Mouse (Mus musculus) ES-E14 (cell line): ENCODE data around the gene Cd8a. TPM values are rescaled to one million over a fixed set of nuclear protein-coding genes. Genes with fewer than 3 reads are reported as not detected.

Source experiments
- DNase-seq: peaks from one replicate; pipeline ENCODE4 v3.0.0-alpha.2; 2013; ENCODE audit warnings: low read depth, low spot score
- H3K27ac ChIP-seq: 2 replicates; pipeline ENCODE4 v1.5.1; 2012; ENCODE audit warnings: low read depth, mild to moderate bottlenecking, low read length, moderate library complexity, mixed read lengths; ENCODE audit not compliant: poor library complexity, insufficient read depth, severe bottlenecking
- H3K36me3 ChIP-seq: 2 replicates; pipeline ENCODE4 v1.6.1; 2012; ENCODE audit warnings: mild to moderate bottlenecking, low read length, moderate library complexity, mixed read lengths; ENCODE audit not compliant: control insufficient read depth, poor library complexity, insufficient read depth, severe bottlenecking
- H3K4me1 ChIP-seq, 2 experiments: fragments of 150-350 bp in 1 of 2; sonication (generic) in 1 of 2; 2 replicates each; pipeline ENCODE4 v1.6.1; 2012; ENCODE audit warnings: low read length in 2 of 2, mild to moderate bottlenecking in 1 of 2, mixed read lengths in 1 of 2; ENCODE audit not compliant: control insufficient read depth in 2 of 2, insufficient read depth in 2 of 2, poor library complexity in 1 of 2
- H3K4me3 ChIP-seq, 2 experiments: fragments of 150-350 bp in 1 of 2; sonication (generic) in 1 of 2; 2 replicates each; pipeline ENCODE4 v1.5.1; 2012; ENCODE audit warnings: low read length in 2 of 2, low read depth in 1 of 2, mild to moderate bottlenecking in 1 of 2, mixed read lengths in 1 of 2; ENCODE audit not compliant: insufficient read depth in 1 of 2, poor library complexity in 1 of 2, severe bottlenecking in 1 of 2
- H3K9ac ChIP-seq: 2 replicates; pipeline ENCODE4 v1.6.1; 2012; ENCODE audit warnings: low read depth, mild to moderate bottlenecking, low read length, mixed read lengths; ENCODE audit not compliant: poor library complexity, insufficient read depth, severe bottlenecking
- H3K9me3 ChIP-seq: fragments of 150-350 bp; sonication (generic); 2 replicates; pipeline ENCODE4 v1.6.1; 2012; ENCODE audit warnings: low read depth, mild to moderate bottlenecking, low read length; ENCODE audit not compliant: control insufficient read depth, insufficient read depth
- CHD2 ChIP-seq: IDR thresholded peaks from 2 replicates; pipeline ENCODE4 v1.6.1; 2014; ENCODE audit warnings: mild to moderate bottlenecking, low read depth, low read length, inconsistent platforms
- HCFC1 ChIP-seq: IDR thresholded peaks from 2 replicates; pipeline ENCODE4 v1.6.1; 2012; ENCODE audit warnings: low read length, inconsistent platforms, borderline replicate concordance; ENCODE audit not compliant: insufficient read depth
- MAFK ChIP-seq: IDR thresholded peaks from 2 replicates; pipeline ENCODE4 v1.6.1; 2014; ENCODE audit warnings: mild to moderate bottlenecking, low read depth, low read length, inconsistent platforms; ENCODE audit not compliant: insufficient read depth
- ZC3H11A ChIP-seq: IDR thresholded peaks from 2 replicates; pipeline ENCODE4 v1.6.1; 2012; ENCODE audit warnings: low read depth, mild to moderate bottlenecking, inconsistent platforms, low read length, borderline replicate concordance
- ZNF384 ChIP-seq: IDR thresholded peaks from 2 replicates; pipeline ENCODE4 v1.6.1; 2012; ENCODE audit warnings: low read depth, low read length, inconsistent platforms
- in situ Hi-C, 2 experiments: fragments of 600-800 bp; cut with MboI; formaldehyde crosslinking; loops; one replicate each; pipeline ENCODE4 v1.15.1; 2025; ENCODE audit warnings: low sequenced_read_pairs in 2 of 2, inconsistent platforms in 1 of 2; ENCODE audit not compliant: unreplicated experiment in 2 of 2
- total RNA-seq: library from RNA; depleted of rRNA; stranded (reverse); fragments of 300-350 nt; gene quantifications from 2 replicates; pipeline ENCODE4 v1.2.3, GENCODE M21; 2012

Cd8a gene
- total RNA-seq, 1 experiment: 0.13 TPM

DNA sequence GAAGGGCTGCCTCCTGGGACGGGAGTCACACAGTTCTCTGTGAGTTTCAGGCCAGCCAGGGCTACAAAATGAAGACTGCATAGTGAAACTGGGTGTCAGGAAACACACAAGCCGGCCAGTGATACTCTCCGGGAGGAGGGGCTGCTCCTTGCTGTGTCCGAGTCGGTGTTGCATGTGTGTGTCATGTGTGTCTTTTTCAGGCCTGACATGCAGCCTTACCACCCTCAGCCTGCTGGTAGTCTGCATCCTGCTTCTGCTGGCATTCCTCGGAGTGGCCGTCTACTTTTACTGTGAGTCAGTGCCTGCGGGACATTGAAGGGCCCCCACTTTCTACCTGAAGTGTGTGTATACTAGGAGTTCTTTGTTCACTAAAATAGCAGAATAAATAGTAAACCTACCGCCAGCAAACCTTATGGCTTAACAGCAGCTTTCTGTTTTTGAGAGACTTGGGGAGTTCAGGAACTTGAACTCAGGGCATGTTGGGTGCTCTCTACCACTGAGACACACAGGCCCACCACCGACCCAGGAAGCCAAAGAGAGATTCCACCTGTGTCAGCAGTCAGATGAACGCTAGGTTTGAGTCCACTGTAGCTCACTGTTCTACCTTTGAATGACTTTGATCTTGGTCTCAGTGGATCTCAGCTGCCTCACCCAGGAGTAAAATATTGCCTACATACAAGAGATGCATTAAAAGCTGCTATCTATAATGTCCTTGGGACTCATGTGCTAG is 40.8 kb upstream of the Cd8a start:
- TF ChIP-seq ZC3H11A (no peak), HCFC1 (no peak), ZNF384 (no peak), MAFK (no peak), CHD2 (no peak)
- Histone ChIP-seq H3K9me3 (no peaks in the 10 kb centered on the region), H3K9ac (no peak overlapping the region), H3K36me3 (no peaks in the 10 kb centered on the region), H3K4me3 (no peak overlapping the region), H3K27ac (no peak overlapping the region), H3K4me1 (no peaks in the 10 kb centered on the region)
- in situ Hi-C loops: no loop called here
- no peak for DNase-seq

DNA sequence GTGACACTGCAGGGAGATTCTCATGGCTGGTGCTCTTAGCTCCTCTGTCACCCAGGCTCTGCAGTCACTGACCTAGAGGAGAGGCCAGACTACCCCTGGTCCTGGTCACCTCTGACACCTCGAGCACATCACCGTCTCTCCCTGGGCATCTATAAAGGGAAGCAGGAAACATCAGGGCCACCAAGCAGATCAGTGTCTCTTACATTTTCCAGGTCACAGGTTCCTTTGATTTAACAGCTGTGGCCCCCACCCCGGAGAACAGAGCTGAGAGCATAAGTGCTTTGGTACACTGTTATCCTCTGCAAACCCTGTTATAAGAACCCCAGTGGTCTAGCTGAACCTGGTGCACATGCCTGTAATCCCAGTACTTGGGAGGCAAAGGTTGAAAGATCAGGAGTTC is 40.2 kb upstream of the Cd8a start:
- H3K4me1 ChIP-seq: no peaks in the 10 kb centered on the region
- no peak for DNase-seq
- H3K36me3 ChIP-seq: no peaks in the 10 kb centered on the region
- in situ Hi-C loops: no loop called here
- no peaks in the 10 kb centered on the region for H3K9me3 ChIP-seq
- no peak overlapping the region for H3K4me3 ChIP-seq
- TF ChIP-seq CHD2 (no peak), MAFK (no peak), HCFC1 (no peak), ZC3H11A (no peak), ZNF384 (no peak)
- H3K27ac ChIP-seq: no peak overlapping the region
- H3K9ac ChIP-seq: no peak overlapping the region

GRCm38 (mm10) chr6:71333578-71334273 is 39.5 kb upstream of the Cd8a start:
- no peak overlapping the region for H3K4me3 ChIP-seq
- in situ Hi-C loops: no loop called here

GRCm38 (mm10) chr6:71337666-71338065 is 35.6 kb upstream of the Cd8a start:
- no peak overlapping the region for H3K9ac ChIP-seq
- in situ Hi-C loops: no loop called here
- DNase-seq: no peak
- no peak overlapping the region for H3K4me3 ChIP-seq
- no peaks in the 10 kb centered on the region for H3K9me3 ChIP-seq
- H3K36me3 ChIP-seq: no peaks in the 10 kb centered on the region
- no peak for TF ChIP-seq CHD2
- no peak for TF ChIP-seq MAFK
- TF ChIP-seq ZC3H11A: no peak
- H3K4me1 ChIP-seq: no peaks in the 10 kb centered on the region
- H3K27ac ChIP-seq: no peak overlapping the region

More at GRCm38 (mm10) chr6:71333578-71334273, 39.5 kb upstream of the Cd8a start:
- Histone ChIP-seq H3K9ac (no peak overlapping the region), H3K36me3 (no peaks in the 10 kb centered on the region), H3K9me3 (no peaks in the 10 kb centered on the region), H3K27ac (no peak overlapping the region), H3K4me1 (no peaks in the 10 kb centered on the region)
- TF ChIP-seq CHD2 (no peak), MAFK (no peak), ZC3H11A (no peak), ZNF384 (no peak), HCFC1 (no peak)
- no peak for DNase-seq
